Mouse (Mus musculus) granulocyte monocyte progenitor cell, adult 5-6 weeks (primary cell): ENCODE measurements at regions not wholly inside any gene's neighbourhood (a gene's known extent, or its start where the extent isn't known, plus 50 kb on each side); places are given as distances from the start of the nearest gene placed in this dataset.
"Not testable (repeated sequence)": the region's sequence is repeated elsewhere in the genome, so short reads cannot be mapped to it uniquely, and the experiment has no call there.

Experiments used
- ATAC-seq: replicated peaks from 2 replicates; pipeline ENCODE4 v1.8.0; 2016; ENCODE audit warnings: mild to moderate bottlenecking, moderate TSS enrichment, inconsistent platforms; ENCODE audit not compliant: poor library complexity, severe bottlenecking

DNA sequence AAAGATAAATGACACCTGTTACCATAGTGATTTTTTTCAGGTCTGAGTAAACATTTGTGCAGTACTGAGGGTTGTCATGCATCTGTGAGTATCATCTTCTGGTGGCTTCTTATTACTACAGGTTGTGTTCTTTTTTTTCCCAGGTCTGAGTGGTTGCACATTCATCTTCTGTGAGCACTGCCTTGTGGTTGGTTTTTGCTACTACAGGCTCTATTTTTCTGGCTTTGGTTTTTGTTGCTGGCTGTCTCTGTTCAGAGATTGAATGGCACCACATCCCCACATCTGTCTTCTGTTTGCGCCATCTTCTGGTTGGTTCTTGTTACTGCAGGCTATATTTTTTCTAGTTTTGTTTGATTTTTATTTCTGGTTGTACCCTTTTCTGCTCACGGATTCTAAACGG, 101.3 kb upstream of the Gm4070 start:
- ATAC-seq = peak; percentile 100

- not testable (repeated sequence) for ATAC-seq
Measured at GRCm38 (mm10) chr7:106036556-106036955, 82.8 kb upstream of the Gm4070 start.

DNA sequence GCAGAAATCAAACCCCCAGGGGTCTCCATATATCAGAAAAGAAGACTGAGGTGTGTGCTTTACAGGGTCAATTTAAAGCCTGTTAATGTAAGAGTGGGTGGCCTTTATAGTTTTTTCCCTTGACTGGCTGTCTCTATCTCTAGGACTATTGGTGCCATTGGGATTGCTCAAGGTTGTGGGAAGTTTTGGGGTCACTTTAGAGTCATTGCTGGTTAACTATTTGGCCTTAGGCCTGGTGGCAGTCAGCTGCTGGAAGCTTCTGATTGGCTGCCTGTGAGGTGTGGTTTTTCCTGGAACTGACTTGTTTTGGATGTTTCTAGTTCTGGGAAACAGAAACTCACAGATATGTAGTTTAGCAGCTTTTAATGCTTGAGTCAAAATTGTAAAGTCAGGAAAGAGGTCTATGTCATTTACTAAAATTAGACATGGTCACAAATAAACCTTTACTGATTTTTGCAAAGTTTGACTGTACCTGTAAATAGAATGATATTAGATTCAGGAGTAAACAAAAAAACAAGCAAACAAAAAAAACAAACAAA, 77.9 kb upstream of the Gm4070 start:
- peak; percentile 53 for ATAC-seq
